Mouse (Mus musculus) spleen, adult 2 months (tissue): ENCODE data around the gene Mprip.

Experiments used
- CTCF ChIP-seq: fragments of 200-500 bp; IDR thresholded peaks from 2 replicates; pipeline ENCODE4 v1.5.1; 2011; ENCODE audit warnings: mild to moderate bottlenecking, inconsistent platforms; ENCODE audit not compliant: insufficient read depth, insufficient read length, insufficient replicate concordance; ENCODE audit errors: extremely low read depth
- POLR2A ChIP-seq: fragments of 200-500 bp; IDR thresholded peaks from 2 replicates; pipeline ENCODE4 v1.6.1; 2011; ENCODE audit warnings: low read depth, low read length, inconsistent platforms

DNA sequence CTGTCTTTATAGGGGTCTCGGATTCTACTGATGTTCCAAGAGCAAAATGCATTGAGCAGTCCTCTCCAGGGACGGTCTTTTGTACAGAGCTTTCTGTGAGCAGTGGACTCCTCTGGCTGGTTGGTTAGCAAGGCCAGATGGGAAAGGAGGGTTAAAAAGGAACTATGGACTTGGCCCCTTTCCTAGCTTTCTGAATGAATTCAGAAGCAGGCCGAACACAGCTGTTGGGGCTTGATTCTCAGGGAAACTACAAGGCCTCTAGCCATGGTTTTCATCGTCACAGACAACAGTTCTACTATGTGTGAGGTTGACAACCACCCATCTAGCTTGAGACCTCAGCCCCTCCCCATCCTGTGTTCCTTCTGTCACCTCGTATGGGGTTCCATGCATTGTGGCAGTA lies 31.2 kb upstream of the Mprip start:
- no peak for TF ChIP-seq POLR2A
- no peak for TF ChIP-seq CTCF
